Mouse (Mus musculus): ENCODE data around the gene Aicda.
A peak's percentile ranks its signal among the peaks of the same experiment; 100 is the strongest.

The Aicda gene

GRCm38 (mm10) chr6:122601031-122601430, 47.4 kb downstream of the Aicda start:
- no peak for DNase-seq (ENCODE audit: low spot score)

- DNase-seq (ENCODE audit: low spot score) = no peak
Measured at GRCm38 (mm10) chr6:122601615-122602014, 48.0 kb downstream of the Aicda start.

- peak; percentile 76 for DNase-seq (ENCODE audit: low spot score)
Measured at GRCm38 (mm10) chr6:122602242-122602991, 48.8 kb downstream of the Aicda start, which contains the start of gene Apobec1. TSS of gene Apobec1 (minus strand) at chr6:122602444.

- DNase-seq (ENCODE audit: low spot score) = no peak
Measured at GRCm38 (mm10) chr6:122602992-122603322, 49.4 kb downstream of the Aicda start.

GRCm38 (mm10) chr6:122604260-122604659, 50.7 kb downstream of the Aicda start:
- no peak for DNase-seq (ENCODE audit: low spot score)

GRCm38 (mm10) chr6:122605483-122605882, 51.9 kb downstream of the Aicda start:
- DNase-seq (ENCODE audit: low spot score) = no peak

GRCm38 (mm10) chr6:122606661-122607060, 53.1 kb downstream of the Aicda start:
- no peak for DNase-seq (ENCODE audit: low spot score)

GRCm38 (mm10) chr6:122607700-122608099, 54.1 kb downstream of the Aicda start:
- no peak for DNase-seq (ENCODE audit: low spot score)

- DNase-seq (ENCODE audit: low spot score) = no peak
Measured at GRCm38 (mm10) chr6:122608434-122609376, 55.1 kb downstream of the Aicda start.

GRCm38 (mm10) chr6:122609377-122609728, 55.8 kb downstream of the Aicda start:
- DNase-seq (ENCODE audit: low spot score) = no peak

- no peak for DNase-seq (ENCODE audit: low spot score)
Measured at GRCm38 (mm10) chr6:122609771-122610170, 56.2 kb downstream of the Aicda start, which contains the start of gene Gdf3. TSS of gene Gdf3 (minus strand) at chr6:122610087.

- DNase-seq (ENCODE audit: low spot score) = no peak
Measured at GRCm38 (mm10) chr6:122612426-122612825, 58.8 kb downstream of the Aicda start.
